Mouse (Mus musculus) embryonic facial prominence, embryonic 15.5 days (tissue): ENCODE measurements around the gene AU040320. TPM values are rescaled to one million over a fixed set of nuclear protein-coding genes. Genes with fewer than 3 reads are reported as not detected.

Experiments
- ATAC-seq: fragments of 200-750 bp; cut with Nextera tagmentation; 2 replicates; pipeline ENCODE4 v1.8.0; 2017; ENCODE audit warnings: low read depth, moderate TSS enrichment; ENCODE audit not compliant: insufficient number of reproducible peaks, low FRiP score, low TSS enrichment
- H3K27ac ChIP-seq: fragments of 300-500 bp; sonication (generic); replicated peaks from 2 replicates; pipeline ENCODE4 v1.5.1; 2015; ENCODE audit warnings: mild to moderate bottlenecking, inconsistent platforms
- H3K27me3 ChIP-seq: fragments of 300-500 bp; sonication (generic); 2 replicates; pipeline ENCODE4 v1.6.1; 2015; ENCODE audit warnings: inconsistent platforms
- H3K36me3 ChIP-seq: fragments of 300-500 bp; sonication (generic); 2 replicates; pipeline ENCODE4 v1.6.1; 2015; ENCODE audit warnings: mild to moderate bottlenecking, inconsistent platforms
- H3K4me1 ChIP-seq: fragments of 300-500 bp; sonication (generic); 2 replicates; pipeline ENCODE4 v1.6.1; 2015; ENCODE audit warnings: inconsistent platforms
- H3K4me2 ChIP-seq: fragments of 300-500 bp; sonication (generic); replicated peaks from 2 replicates; pipeline ENCODE4 v1.6.1; 2015; ENCODE audit warnings: mild to moderate bottlenecking, inconsistent platforms
- H3K4me3 ChIP-seq: fragments of 300-500 bp; sonication (generic); replicated peaks from 2 replicates; pipeline ENCODE4 v1.5.1; 2015; ENCODE audit warnings: mild to moderate bottlenecking, inconsistent platforms
- H3K9ac ChIP-seq: fragments of 300-500 bp; sonication (generic); 2 replicates; pipeline ENCODE4 v1.6.1; 2015; ENCODE audit warnings: inconsistent platforms
- H3K9me3 ChIP-seq: fragments of 300-500 bp; sonication (generic); replicated peaks from 2 replicates; pipeline ENCODE4 v1.6.1; 2016; ENCODE audit warnings: inconsistent platforms
- WGBS: fragments of 180-500 bp; shearing (Covaris S2); methylation state at CpG from one replicate; pipeline ENCODE4 v1.1.7; 2015; 5-methylcytosine and 5-hydroxymethylcytosine counted together
- polyA plus RNA-seq: library from polyadenylated mRNA; unstranded; fragments of >200 nt; fragmentation: Nextera tagmentation; extraction: Ambion mirVana; gene quantifications from 2 replicates; pipeline ENCODE4 v1.2.1, GENCODE M21; 2015

The AU040320 gene
- polyA plus RNA-seq, 1 experiment from 2014 or later = 22.7 TPM

DNA sequence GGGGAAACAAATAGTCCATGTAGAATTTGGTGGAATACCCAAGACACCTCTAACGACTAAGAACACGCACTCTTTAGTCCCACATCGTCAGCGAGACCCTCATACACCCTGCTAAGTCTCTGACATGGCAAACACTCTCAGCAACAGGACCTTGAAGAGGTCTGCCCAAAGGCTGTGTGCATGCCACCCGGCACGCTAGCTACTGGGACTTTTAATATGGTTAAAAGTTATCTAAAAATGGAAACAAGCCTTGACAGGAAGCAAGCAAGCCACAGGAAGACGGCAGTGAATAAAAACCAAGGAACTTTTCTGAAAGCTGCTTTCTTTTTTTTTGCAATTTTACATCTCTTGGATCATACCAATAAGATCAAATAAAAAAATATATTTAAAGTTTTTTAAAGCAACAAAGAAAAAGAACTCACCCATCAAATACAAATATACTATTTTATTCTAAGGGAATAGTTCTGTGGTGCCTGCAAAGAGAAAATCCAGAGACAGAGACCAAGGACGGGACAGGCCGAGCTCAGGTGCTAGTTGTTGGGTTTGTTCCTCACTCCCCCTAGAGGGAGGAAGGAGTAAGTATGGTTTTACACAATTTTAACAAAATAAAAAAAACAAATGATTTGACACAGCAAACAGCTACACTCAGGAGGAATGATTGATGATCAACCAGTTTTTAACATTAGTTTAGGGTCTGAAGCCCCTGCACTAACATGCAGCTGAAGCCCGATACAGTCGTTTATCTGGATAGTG, 108.3 kb downstream of the AU040320 start:
- H3K27ac ChIP-seq = no peak overlapping the region
- ATAC-seq = no peak
- H3K4me2 ChIP-seq = no peak overlapping the region
- H3K4me1 ChIP-seq = no peaks in the 10 kb centered on the region
- no peaks in the 10 kb centered on the region for H3K9me3 ChIP-seq
- no peak overlapping the region for H3K9ac ChIP-seq
- H3K4me3 ChIP-seq = no peak overlapping the region
- peaks cover 51% of the 10 kb centered on the region for H3K36me3 ChIP-seq
- 77% methylated on average over 11 of the region's 11 CpGs for WGBS
- H3K27me3 ChIP-seq = no peaks in the 10 kb centered on the region

DNA sequence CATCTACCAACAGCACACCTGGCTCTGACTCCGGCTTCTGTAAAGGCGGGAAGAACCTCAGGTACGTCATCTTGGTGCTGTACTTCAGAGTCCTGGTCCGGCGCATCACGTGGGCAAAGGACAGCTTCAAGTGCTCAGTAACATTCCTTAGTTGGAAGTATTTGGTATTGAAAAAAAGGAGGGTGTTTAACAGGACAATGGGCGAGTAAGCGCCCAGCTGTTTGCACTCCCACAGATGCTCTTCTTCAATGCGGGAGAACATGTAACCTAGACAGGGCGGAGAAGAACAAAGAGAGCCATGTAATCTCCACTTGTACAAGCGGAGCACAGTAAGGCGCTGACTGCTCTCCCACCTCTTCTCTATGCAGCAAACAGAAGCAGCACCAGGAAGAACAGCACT, 115.4 kb downstream of the AU040320 start:
- H3K27ac ChIP-seq = no peak overlapping the region
- H3K4me2 ChIP-seq = no peak overlapping the region
- ATAC-seq = no peak
- H3K4me3 ChIP-seq = no peak overlapping the region
- WGBS = 93% methylated on average over 12 of the region's 12 CpGs
- H3K27me3 ChIP-seq = no peaks in the 10 kb centered on the region
- H3K4me1 ChIP-seq = no peaks in the 10 kb centered on the region
- no peaks in the 10 kb centered on the region for H3K9me3 ChIP-seq
- H3K9ac ChIP-seq = no peak overlapping the region
- H3K36me3 ChIP-seq = peaks cover 59% of the 10 kb centered on the region

DNA sequence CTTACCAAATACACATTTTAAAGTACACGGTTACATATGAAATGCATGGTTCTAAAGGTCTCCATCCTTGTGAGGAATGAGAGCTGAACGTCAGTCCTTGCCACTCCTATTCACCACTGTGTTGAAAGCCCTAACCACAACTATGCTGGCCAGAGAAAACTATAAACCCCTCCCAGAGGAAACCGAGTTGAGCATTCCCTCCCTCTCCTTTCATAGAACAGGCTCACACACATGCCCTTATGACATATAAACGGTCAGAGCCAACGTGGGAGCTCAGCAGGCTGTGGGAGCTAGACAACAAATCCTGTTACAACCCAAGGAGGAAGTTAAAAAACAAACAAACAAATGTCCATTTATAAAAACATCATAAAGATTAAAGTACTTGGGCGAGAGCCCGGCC, 119.4 kb downstream of the AU040320 start:
- 0 out of 2 replicates have a peak, but pooled peaks have one; percentile 24 for ATAC-seq
- 66% methylated on average over 7 of the region's 7 CpGs for WGBS

DNA sequence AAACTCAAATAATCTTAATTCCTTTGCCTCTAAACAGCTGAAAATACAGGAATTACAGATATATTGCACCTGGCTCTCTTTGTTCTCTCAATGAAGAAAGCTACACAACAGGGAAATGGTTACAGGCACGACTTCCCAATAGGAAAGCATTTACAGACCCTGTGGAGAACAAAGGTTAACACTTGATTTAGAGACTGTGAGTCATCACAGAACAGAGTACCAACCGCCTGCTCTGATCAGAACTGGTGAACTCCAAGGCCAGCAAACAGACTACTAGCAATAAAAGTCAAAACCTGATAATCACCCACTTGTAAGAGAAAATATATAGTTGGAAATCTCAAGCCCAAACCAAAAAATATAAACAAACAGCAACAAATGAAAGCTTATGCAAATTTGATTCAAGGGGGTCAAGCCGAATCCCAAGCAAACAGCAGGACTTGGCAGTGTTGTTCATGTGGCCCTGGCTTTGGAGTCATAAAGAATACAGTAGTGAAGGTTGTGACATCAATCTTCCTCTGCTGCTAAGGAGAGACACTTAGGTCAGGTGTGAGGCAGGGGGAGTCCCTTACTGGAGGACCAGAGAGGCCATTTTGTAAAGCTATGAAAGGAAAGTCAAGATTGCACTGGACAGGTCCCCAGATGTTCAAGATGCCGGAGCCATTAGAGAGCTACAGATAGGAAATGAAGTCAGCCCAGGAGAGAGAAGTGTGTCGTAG, 126.4 kb downstream of the AU040320 start:
- H3K27me3 ChIP-seq = no peaks in the 10 kb centered on the region
- no peaks in the 10 kb centered on the region for H3K9me3 ChIP-seq
- H3K4me2 ChIP-seq = no peak overlapping the region
- H3K4me3 ChIP-seq = no peak overlapping the region
- no peak overlapping the region for H3K27ac ChIP-seq
- no peak for ATAC-seq
- no peaks in the 10 kb centered on the region for H3K4me1 ChIP-seq
- H3K9ac ChIP-seq = no peak overlapping the region
- H3K36me3 ChIP-seq = peaks cover 45% of the 10 kb centered on the region
- WGBS = 90% methylated on average over 5 of the region's 5 CpGs

More for the DNA sequence above, 119.4 kb downstream of the AU040320 start:
- Histone ChIP-seq H3K4me2 (no peak overlapping the region), H3K9me3 (no peaks in the 10 kb centered on the region), H3K9ac (no peak overlapping the region), H3K4me1 (no peaks in the 10 kb centered on the region), H3K27ac (no peak overlapping the region), H3K36me3 (peaks cover 43% of the 10 kb centered on the region), H3K4me3 (no peak overlapping the region), H3K27me3 (no peaks in the 10 kb centered on the region)

GRCm38 (mm10) chr4:126883602-126884001, 130.3 kb downstream of the AU040320 start:
- H3K27me3 ChIP-seq = no peaks in the 10 kb centered on the region
- H3K9ac ChIP-seq = no peak overlapping the region
- H3K27ac ChIP-seq = no peak overlapping the region
- H3K4me2 ChIP-seq = no peak overlapping the region
- no peaks in the 10 kb centered on the region for H3K9me3 ChIP-seq
- 93% methylated on average over 5 of the region's 5 CpGs for WGBS
- no peaks in the 10 kb centered on the region for H3K4me1 ChIP-seq
- no peak overlapping the region for H3K4me3 ChIP-seq
- no peak for ATAC-seq
- H3K36me3 ChIP-seq = peaks cover 40% of the 10 kb centered on the region

DNA sequence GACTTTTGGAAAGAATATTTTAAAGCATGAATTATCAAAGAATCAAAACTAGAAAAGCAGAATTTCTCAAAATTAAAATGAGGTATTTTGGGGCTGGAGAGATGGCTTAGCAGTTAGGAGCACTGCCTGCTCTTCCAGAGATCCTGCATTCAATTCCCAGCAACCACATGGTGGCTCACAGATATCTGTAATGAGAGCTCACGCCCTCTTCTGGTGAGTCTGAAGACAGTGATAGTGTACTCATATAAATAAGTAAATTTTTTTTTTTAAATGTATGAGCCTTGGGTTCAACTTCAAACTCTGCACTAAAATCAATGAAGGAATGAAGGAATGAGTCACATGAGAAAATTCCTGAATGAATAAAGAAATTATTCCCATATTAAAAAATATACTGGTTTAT, 132.6 kb downstream of the AU040320 start:
- H3K9me3 ChIP-seq = no peaks in the 10 kb centered on the region
- ATAC-seq = no peak
- H3K4me2 ChIP-seq = no peak overlapping the region
- no peak overlapping the region for H3K4me3 ChIP-seq
- no peak overlapping the region for H3K27ac ChIP-seq
- no peak overlapping the region for H3K9ac ChIP-seq
- no peaks in the 10 kb centered on the region for H3K4me1 ChIP-seq
- WGBS = 65% methylated on average over 1 of the region's 1 CpGs
- H3K27me3 ChIP-seq = no peaks in the 10 kb centered on the region
- peaks cover 41% of the 10 kb centered on the region for H3K36me3 ChIP-seq

DNA sequence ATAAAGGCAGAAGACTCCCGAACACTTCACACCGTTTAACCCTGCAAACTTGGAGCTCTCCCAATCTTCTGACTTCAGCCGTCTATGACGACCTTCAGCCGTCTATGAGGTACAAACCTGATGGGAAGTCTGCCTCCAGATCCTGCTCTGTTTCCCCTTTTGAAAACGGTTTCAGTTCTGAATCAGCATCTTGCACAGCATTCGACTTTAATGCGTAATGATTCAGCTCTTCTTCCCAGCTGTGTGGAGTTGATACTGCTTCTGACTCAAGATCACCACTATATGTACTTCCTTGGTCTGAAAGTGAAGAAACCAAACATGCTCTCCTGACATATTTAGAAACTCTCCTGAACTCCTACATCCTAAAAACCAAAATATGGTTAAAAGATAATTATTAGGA, 136.5 kb downstream of the AU040320 start:
- no peaks in the 10 kb centered on the region for H3K4me1 ChIP-seq
- H3K27me3 ChIP-seq = no peaks in the 10 kb centered on the region
- no peak overlapping the region for H3K4me3 ChIP-seq
- H3K36me3 ChIP-seq = peaks cover 42% of the 10 kb centered on the region
- WGBS = 94% methylated on average over 8 of the region's 8 CpGs
- H3K27ac ChIP-seq = no peak overlapping the region
- H3K9me3 ChIP-seq = no peaks in the 10 kb centered on the region
- H3K4me2 ChIP-seq = no peak overlapping the region
- no peak for ATAC-seq
- H3K9ac ChIP-seq = no peak overlapping the region

Other genes with a start within 250 kb of the AU040320 start
- gene Ago4, start 220.1 kb upstream of the AU040320 start, polyA plus RNA-seq = 3.1 and 3.2 TPM in 2 replicates
- 30.2 and 32.6 TPM in 2 replicates for gene Clspn, start 196.6 kb upstream of the AU040320 start, polyA plus RNA-seq
- gene 5730409E04Rik, start 143.7 kb upstream of the AU040320 start, polyA plus RNA-seq = 4.7 and 5.2 TPM in 2 replicates
- gene Psmb2, start 75.9 kb upstream of the AU040320 start, polyA plus RNA-seq = 431 and 455 TPM in 2 replicates
- 0.60 and 1.1 TPM in 2 replicates for gene Tfap2e, start 17.3 kb upstream of the AU040320 start, polyA plus RNA-seq
- 31.6 and 33.4 TPM in 2 replicates for gene Ncdn, start 106 bp upstream of the AU040320 start, polyA plus RNA-seq
- 19.8 and 20.3 TPM in 2 replicates for gene Zmym4, start 214.6 kb downstream of the AU040320 start, polyA plus RNA-seq